Mouse (Mus musculus) liver, adult 2 months (tissue): ENCODE measurements around the gene Lrrc8a. TPM values are rescaled to one million over a fixed set of nuclear protein-coding genes. Genes with fewer than 3 reads are reported as not detected.

Experiments used
- DNase-seq: peaks from one replicate; pipeline ENCODE4 v3.0.0-alpha.2; 2011; ENCODE audit warnings: low read depth, low spot score; ENCODE audit errors: extremely low read depth
- H3K27ac ChIP-seq: fragments of 200-500 bp; replicated peaks from 2 replicates; pipeline ENCODE4 v1.5.1; 2012; ENCODE audit warnings: low read depth, mild to moderate bottlenecking, control low read depth, inconsistent platforms, low read length; ENCODE audit not compliant: insufficient read depth
- H3K27me3 ChIP-seq: fragments of 200-500 bp; 2 replicates; pipeline ENCODE4 v1.6.1; 2012; ENCODE audit warnings: mild to moderate bottlenecking, moderate library complexity, low read length, inconsistent platforms; ENCODE audit not compliant: control insufficient read depth, insufficient read depth
- H3K36me3 ChIP-seq: fragments of 200-500 bp; 2 replicates; pipeline ENCODE4 v1.6.1; 2012; ENCODE audit warnings: low read length, inconsistent platforms; ENCODE audit not compliant: control insufficient read depth, insufficient read depth
- H3K4me1 ChIP-seq: fragments of 200-500 bp; 2 replicates; pipeline ENCODE4 v1.6.1; 2011; ENCODE audit warnings: low read length; ENCODE audit not compliant: control insufficient read depth, insufficient read depth
- H3K4me3 ChIP-seq: fragments of 200-500 bp; 2 replicates; pipeline ENCODE4 v1.5.1; 2011; ENCODE audit warnings: low read depth, mild to moderate bottlenecking, control low read depth, low read length, moderate library complexity; ENCODE audit not compliant: insufficient read depth
- H3K79me2 ChIP-seq: fragments of 200-500 bp; 2 replicates; pipeline ENCODE4 v1.6.1; 2012; ENCODE audit warnings: inconsistent platforms, mild to moderate bottlenecking, low read length, moderate library complexity; ENCODE audit not compliant: control insufficient read depth, insufficient read depth
- H3K9ac ChIP-seq: fragments of 200-500 bp; 2 replicates; pipeline ENCODE4 v1.6.1; 2012; ENCODE audit warnings: low read depth, mild to moderate bottlenecking, control low read depth, inconsistent platforms, low read length
- CTCF ChIP-seq: fragments of 200-500 bp; IDR thresholded peaks from 2 replicates; pipeline ENCODE4 v1.5.1; 2011; ENCODE audit warnings: low read depth, low read length, control low read depth
- POLR2A ChIP-seq: fragments of 200-500 bp; IDR thresholded peaks from 2 replicates; pipeline ENCODE4 v1.6.1; 2011; ENCODE audit warnings: low read length, control low read depth; ENCODE audit not compliant: insufficient read depth; ENCODE audit errors: extremely low read depth
- WGBS: fragments of 180-500 bp; shearing (Covaris S2); methylation state at CpG from one replicate; pipeline ENCODE4 v1.1.7; 2018; 5-methylcytosine and 5-hydroxymethylcytosine counted together
- polyA plus RNA-seq: library from polyadenylated mRNA; depleted of rRNA; stranded (reverse); fragments of >200 nt; gene quantifications from 2 replicates; pipeline ENCODE4 v1.2.3, GENCODE M21; 2012
- total RNA-seq: library from RNA; depleted of rRNA; stranded (reverse); fragments of >200 nt; gene quantifications from 2 replicates; pipeline ENCODE4 v1.2.3, GENCODE M21; 2014

Lrrc8a gene
- total and polyA plus RNA-seq, 2 experiments = 8.5 to 22.6 TPM

GRCm38 (mm10) chr2:30249182-30249581 is 11.7 kb downstream of the Lrrc8a start:
- H3K27me3 ChIP-seq = no peaks in the 10 kb centered on the region
- H3K4me3 ChIP-seq = no peak overlapping the region
- no peak for TF ChIP-seq POLR2A
- TF ChIP-seq CTCF = no peak
- WGBS = 89% methylated on average over 3 of the region's 3 CpGs
- 0 out of 2 replicates have a peak overlapping the region, but pooled peaks have one; percentile 11 for H3K27ac ChIP-seq
- DNase-seq = no peak
- peaks cover 16% of the 10 kb centered on the region for H3K4me1 ChIP-seq
- peaks cover 4% of the 10 kb centered on the region; the same call in 1 of the 2 replicates for H3K36me3 ChIP-seq
- H3K79me2 ChIP-seq = peaks cover 68% of the 10 kb centered on the region
- H3K9ac ChIP-seq = no peak overlapping the region

- WGBS = 83% methylated on average over 10 of the region's 10 CpGs
Observed at GRCm38 (mm10) chr2:30250166-30251128, 12.9 kb downstream of the Lrrc8a start.

GRCm38 (mm10) chr2:30251417-30252104 is 14.0 kb downstream of the Lrrc8a start:
- Histone ChIP-seq H3K27ac (no peak overlapping the region), H3K4me3 (no peak overlapping the region), H3K4me1 (peaks cover 14% of the 10 kb centered on the region), H3K79me2 (peaks cover 68% of the 10 kb centered on the region), H3K27me3 (no peaks in the 10 kb centered on the region), H3K36me3 (peaks cover 18% of the 10 kb centered on the region; the same call in 1 of the 2 replicates), H3K9ac (no peak overlapping the region)
- WGBS = 82% methylated on average over 5 of the region's 5 CpGs
- TF ChIP-seq POLR2A (no peak), CTCF (no peak)
- no peak for DNase-seq

More at GRCm38 (mm10) chr2:30250166-30251128, 12.9 kb downstream of the Lrrc8a start:
- H3K4me1 ChIP-seq = peaks cover 16% of the 10 kb centered on the region
- no peak overlapping the region for H3K27ac ChIP-seq
- H3K79me2 ChIP-seq = peaks cover 64% of the 10 kb centered on the region
- H3K9ac ChIP-seq = no peak overlapping the region
- peaks cover 10% of the 10 kb centered on the region; the same call in 1 of the 2 replicates for H3K36me3 ChIP-seq
- H3K27me3 ChIP-seq = no peaks in the 10 kb centered on the region
- no peak for TF ChIP-seq CTCF
- no peak for TF ChIP-seq POLR2A
- no peak for DNase-seq
- no peak overlapping the region for H3K4me3 ChIP-seq

- Histone ChIP-seq H3K36me3 (peaks cover 24% of the 10 kb centered on the region; the same call in 1 of the 2 replicates), H3K27ac (no peak overlapping the region), H3K9ac (no peak overlapping the region), H3K4me3 (no peak overlapping the region), H3K79me2 (peaks cover 68% of the 10 kb centered on the region), H3K27me3 (no peaks in the 10 kb centered on the region), H3K4me1 (peaks cover 8% of the 10 kb centered on the region)
- DNase-seq = no peak
- TF ChIP-seq CTCF (no peak), POLR2A (no peak)
- WGBS = 91% methylated on average over 3 of the region's 3 CpGs
Observed at GRCm38 (mm10) chr2:30252521-30252920, 15.0 kb downstream of the Lrrc8a start.

GRCm38 (mm10) chr2:30253809-30254208 is 16.3 kb downstream of the Lrrc8a start:
- no peak overlapping the region for H3K4me3 ChIP-seq
- 62% methylated on average over 5 of the region's 5 CpGs for WGBS
- H3K4me1 ChIP-seq = no peaks in the 10 kb centered on the region; the same call in 1 of the 2 replicates
- TF ChIP-seq POLR2A (no peak), CTCF (no peak)
- H3K79me2 ChIP-seq = peaks cover 59% of the 10 kb centered on the region
- H3K36me3 ChIP-seq = peaks cover 22% of the 10 kb centered on the region; the same call in 1 of the 2 replicates
- no peaks in the 10 kb centered on the region for H3K27me3 ChIP-seq
- H3K9ac ChIP-seq = no peak overlapping the region
- no peak for DNase-seq
- H3K27ac ChIP-seq = no peak overlapping the region
